Mouse (Mus musculus): ENCODE measurements around the gene Vmn1r239-ps. TPM values are rescaled to one million over a fixed set of nuclear protein-coding genes. Genes with fewer than 3 reads are reported as not detected.
"Not testable (repeated sequence)": the region's sequence is repeated elsewhere in the genome, so short reads cannot be mapped to it uniquely, and the experiment has no call there.

The Vmn1r239-ps gene
- polyA plus RNA-seq (2015; fragmentation: Nextera tagmentation; extraction: Ambion mirVana) = not detected in 2 replicates

DNA sequence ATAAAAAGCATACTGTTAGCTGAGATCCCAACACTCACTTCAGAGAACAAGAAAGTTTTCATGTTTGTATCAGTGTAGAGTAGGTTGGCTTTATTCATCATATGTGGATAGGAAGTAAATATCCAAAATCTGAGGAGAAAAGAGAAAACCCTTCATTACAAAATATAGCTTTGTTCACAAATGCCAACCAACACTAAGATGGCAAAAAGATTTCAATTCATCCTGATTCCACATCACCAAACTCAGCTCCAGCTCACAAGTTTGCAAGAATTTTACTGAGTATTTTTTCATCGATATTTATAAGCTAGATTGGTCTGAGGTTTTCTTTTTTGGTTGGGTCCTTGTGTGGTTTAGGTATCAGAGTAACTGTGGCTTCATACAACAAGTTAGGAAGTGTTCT, at the start of gene Vmn1r239-ps:
Gene Vmn1r239-ps, minus strand, starts transcription at position 101 of the 400 bp plus-strand sequence.
- not testable (repeated sequence) for H3K4me3 ChIP-seq; H3K4me2 ChIP-seq; H3K9me3 ChIP-seq; H3K9ac ChIP-seq; H3K27me3 ChIP-seq; ATAC-seq (ENCODE audit: low FRiP score); H3K27ac ChIP-seq; H3K4me1 ChIP-seq (replicated peaks); H3K36me3 ChIP-seq
- WGBS = 79% methylated on average over 1 of the region's 1 CpGs

DNA sequence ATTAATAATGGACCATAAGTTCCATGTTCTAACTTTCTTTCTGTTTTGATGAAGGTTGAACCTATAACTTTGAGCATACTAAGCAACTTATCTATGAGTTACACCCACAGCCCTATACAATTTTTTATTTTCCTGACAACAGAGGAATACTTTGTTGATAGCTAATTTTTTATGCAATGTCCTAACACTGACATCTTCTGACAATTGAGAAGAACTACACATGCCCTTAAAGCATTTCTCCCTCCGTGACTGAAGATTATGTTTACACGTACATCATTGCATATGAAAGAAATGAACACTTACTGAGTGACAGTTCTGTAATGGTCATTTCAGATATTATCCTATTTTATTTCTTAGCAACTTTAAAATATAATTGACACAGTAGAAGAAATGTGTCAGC, 36.0 kb upstream of the Vmn1r239-ps start:
- Histone ChIP-seq H3K27me3 (no peaks in the 10 kb centered on the region), H3K4me3 (no peak overlapping the region), H3K9ac (no peak overlapping the region), H3K36me3 (no peaks in the 10 kb centered on the region), H3K27ac (no peak overlapping the region), H3K4me1 (replicated peaks) (no peaks in the 10 kb centered on the region), H3K9me3 (no peaks in the 10 kb centered on the region), H3K4me2 (no peak overlapping the region)
- no peak for ATAC-seq (ENCODE audit: low FRiP score)
- 60% methylated on average over 2 of the region's 2 CpGs for WGBS

DNA sequence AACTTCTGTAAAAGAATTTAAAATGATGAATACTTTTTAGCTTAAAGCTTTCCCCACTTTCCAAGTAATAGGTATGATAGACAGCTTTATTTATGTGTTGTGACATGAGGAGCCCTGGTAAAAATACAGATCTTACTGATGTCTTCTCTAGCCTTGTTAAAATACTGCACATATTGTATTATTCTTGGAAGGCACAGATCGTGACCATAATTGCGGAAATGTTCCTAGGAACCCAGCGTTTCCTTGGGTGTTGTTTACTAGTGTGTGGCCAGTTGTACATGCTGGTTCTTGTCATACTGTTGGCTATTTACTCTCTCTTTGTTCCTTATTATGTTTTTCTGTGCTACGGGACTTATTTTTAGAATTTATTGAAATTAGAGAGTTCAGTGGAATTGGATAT, 10.1 kb downstream of the Vmn1r239-ps start:
- WGBS = 90% methylated on average over 4 of the region's 4 CpGs
- H3K27ac ChIP-seq = no peak overlapping the region

DNA sequence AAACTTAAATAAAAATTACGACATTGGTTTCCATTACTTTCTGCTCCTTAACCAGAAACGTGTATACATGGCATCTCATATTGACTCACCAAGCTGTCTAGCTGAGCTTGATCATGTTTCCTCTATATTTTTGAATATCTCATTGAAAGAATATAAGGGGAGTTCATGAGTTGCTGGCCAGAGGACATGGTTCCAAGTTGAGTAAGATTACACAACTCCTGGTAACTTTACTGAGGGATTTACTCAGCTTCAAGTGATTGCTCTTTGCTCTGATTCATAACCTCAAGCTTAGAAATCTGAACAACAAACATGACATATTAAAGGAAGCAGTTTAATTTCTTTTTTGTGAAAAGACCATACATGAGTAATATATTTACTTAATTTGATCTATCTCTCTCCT, 18.1 kb downstream of the Vmn1r239-ps start:
- Histone ChIP-seq H3K36me3 (no peaks in the 10 kb centered on the region), H3K9me3 (no peaks in the 10 kb centered on the region), H3K27me3 (no peaks in the 10 kb centered on the region), H3K4me2 (no peak overlapping the region), H3K27ac (no peak overlapping the region), H3K4me1 (replicated peaks) (no peaks in the 10 kb centered on the region), H3K9ac (no peak overlapping the region), H3K4me3 (no peak overlapping the region)
- no peak for ATAC-seq (ENCODE audit: low FRiP score)
- 75% methylated on average over 2 of the region's 2 CpGs for WGBS

More for the DNA sequence above, 10.1 kb downstream of the Vmn1r239-ps start:
- Histone ChIP-seq H3K4me1 (replicated peaks) (no peaks in the 10 kb centered on the region), H3K4me2 (no peak overlapping the region), H3K36me3 (no peaks in the 10 kb centered on the region), H3K4me3 (no peak overlapping the region), H3K27me3 (no peaks in the 10 kb centered on the region), H3K9me3 (no peaks in the 10 kb centered on the region), H3K9ac (no peak overlapping the region)
- no peak for ATAC-seq (ENCODE audit: low FRiP score)

DNA sequence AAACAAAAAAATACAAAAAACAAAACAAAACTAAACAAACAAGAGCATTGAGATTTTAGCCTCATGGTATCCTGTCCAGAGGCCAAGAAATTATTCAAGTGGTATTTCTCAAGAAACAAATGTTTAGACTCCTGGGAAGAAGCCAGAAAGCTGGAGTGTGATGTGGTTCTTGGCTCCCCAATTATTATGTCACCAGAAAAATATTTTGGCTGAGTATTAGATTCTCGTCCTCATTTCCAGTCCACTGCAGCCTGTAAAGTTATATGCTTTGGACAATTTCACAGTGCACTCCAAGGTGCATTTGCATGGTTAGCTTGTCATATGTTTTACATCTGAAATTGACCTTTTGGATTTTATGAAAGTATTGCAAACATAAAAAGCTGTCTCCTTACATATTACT, 23.8 kb downstream of the Vmn1r239-ps start:
- no peaks in the 10 kb centered on the region for H3K4me1 ChIP-seq (replicated peaks)
- H3K27ac ChIP-seq = no peak overlapping the region
- H3K36me3 ChIP-seq = no peaks in the 10 kb centered on the region
- 70% methylated on average over 1 of the region's 1 CpGs for WGBS
- no peak for ATAC-seq (ENCODE audit: low FRiP score)
- H3K4me3 ChIP-seq = no peak overlapping the region
- H3K4me2 ChIP-seq = no peak overlapping the region
- H3K9ac ChIP-seq = no peak overlapping the region
- no peaks in the 10 kb centered on the region for H3K9me3 ChIP-seq
- H3K27me3 ChIP-seq = no peaks in the 10 kb centered on the region

DNA sequence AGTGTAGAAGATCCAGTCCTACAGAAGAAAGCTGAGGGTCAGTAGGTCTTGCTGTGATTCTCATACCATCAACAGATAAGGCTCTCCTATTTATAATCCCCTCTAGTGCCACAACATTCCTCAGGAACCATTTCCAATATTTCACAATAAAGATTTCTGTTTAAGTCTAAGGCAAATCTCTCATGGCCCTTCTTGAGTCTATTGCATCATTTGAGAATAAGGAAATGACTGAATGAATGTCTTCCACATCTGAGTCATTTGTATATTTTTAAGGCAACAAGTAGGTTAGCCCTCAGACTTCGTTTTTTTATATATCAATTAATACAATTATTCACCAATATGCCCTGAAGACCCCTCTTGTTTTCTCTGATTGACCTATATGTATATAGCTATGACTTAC, 24.4 kb downstream of the Vmn1r239-ps start, which contains the start of gene Il13ra2:
Gene Il13ra2, minus strand, starts transcription at position 64 of the 400 bp plus-strand sequence.
- Histone ChIP-seq H3K4me3 (no peak within 1 kb of the TSS), H3K4me1 (replicated peaks) (no peaks in the 10 kb centered on the region), H3K9ac (no peak within 1 kb of the TSS), H3K9me3 (no peaks in the 10 kb centered on the region), H3K27ac (no peak within 1 kb of the TSS), H3K27me3 (no peaks in the 10 kb centered on the region), H3K36me3 (no peaks in the 10 kb centered on the region), H3K4me2 (no peak within 1 kb of the TSS)
- WGBS = 44% methylated on average over 1 of the region's 1 CpGs
- ATAC-seq (ENCODE audit: low FRiP score) = no peak

Other genes with a start within 250 kb of the Vmn1r239-ps start
- 0.10 and 0.13 TPM in 2 replicates for gene Il13ra2, start 24.5 kb downstream of the Vmn1r239-ps start, polyA plus RNA-seq (2015; fragmentation: Nextera tagmentation; extraction: Ambion mirVana)
- 12.8 and 13.4 TPM in 2 replicates for gene Lrch2, start 100.4 kb upstream of the Vmn1r239-ps start, polyA plus RNA-seq (2015; fragmentation: Nextera tagmentation; extraction: Ambion mirVana)